Mouse (Mus musculus): ENCODE results near the gene Ercc6l. TPM values are rescaled to one million over a fixed set of nuclear protein-coding genes. Genes with fewer than 3 reads are reported as not detected.
"Not testable (repeated sequence)": the region's sequence is repeated elsewhere in the genome, so short reads cannot be mapped to it uniquely, and the experiment has no call there.

Gene Ercc6l
- polyA plus RNA-seq, 1 experiment: 0.08 TPM

GRCm38 (mm10) chrX:102159778-102160177 lies 2.9 kb upstream of the Ercc6l start:
- 52% methylated on average over 2 of the region's 2 CpGs for WGBS
- no peaks in the 10 kb centered on the region for H3K4me1 ChIP-seq (ENCODE audit: control insufficient read depth, insufficient read depth, low read length)
- DNase-seq: no peak
- TF ChIP-seq POLR2A (IDR thresholded peaks at IDR 0.05; ENCODE audit: borderline replicate concordance, insufficient read depth, low read length): no peak
- TF ChIP-seq CTCF (IDR thresholded peaks at IDR 0.05; ENCODE audit: borderline replicate concordance, insufficient read depth, low read depth, low read length): no peak
- H3K27me3 ChIP-seq (ENCODE audit: control insufficient read depth, insufficient read depth, low read length): no peaks in the 10 kb centered on the region
- H3K4me3 ChIP-seq (replicated peaks; ENCODE audit: insufficient read depth, low read depth, low read length): no peak overlapping the region
- H3K27ac ChIP-seq (ENCODE audit: insufficient read depth, low read length): no peak overlapping the region

GRCm38 (mm10) chrX:102157423-102157791 lies 516 bp upstream of the Ercc6l start:
- 43% methylated on average over 5 of the region's 5 CpGs for WGBS
- H3K27ac ChIP-seq (ENCODE audit: insufficient read depth, low read length): peak overlapping the region; percentile 54

GRCm38 (mm10) chrX:102141157-102141556 lies 15.7 kb downstream of the Ercc6l start:
- Histone ChIP-seq H3K27ac (ENCODE audit: insufficient read depth, low read length) (no peak overlapping the region), H3K4me1 (ENCODE audit: control insufficient read depth, insufficient read depth, low read length) (no peaks in the 10 kb centered on the region), H3K4me3 (replicated peaks; ENCODE audit: insufficient read depth, low read depth, low read length) (no peak overlapping the region), H3K27me3 (ENCODE audit: control insufficient read depth, insufficient read depth, low read length) (no peaks in the 10 kb centered on the region)
- no peak for TF ChIP-seq CTCF (IDR thresholded peaks at IDR 0.05; ENCODE audit: borderline replicate concordance, insufficient read depth, low read depth, low read length)
- no peak for TF ChIP-seq POLR2A (IDR thresholded peaks at IDR 0.05; ENCODE audit: borderline replicate concordance, insufficient read depth, low read length)
- 33% methylated on average over 1 of the region's 1 CpGs for WGBS
- no peak for DNase-seq

More at GRCm38 (mm10) chrX:102157423-102157791, 516 bp upstream of the Ercc6l start:
- Histone ChIP-seq H3K4me1 (ENCODE audit: control insufficient read depth, insufficient read depth, low read length) (no peaks in the 10 kb centered on the region), H3K27me3 (ENCODE audit: control insufficient read depth, insufficient read depth, low read length) (no peaks in the 10 kb centered on the region), H3K4me3 (replicated peaks; ENCODE audit: insufficient read depth, low read depth, low read length) (peak overlapping the region; percentile 60)
- peak in 1 of 2 experiments; percentile 46 for DNase-seq
- no peak for TF ChIP-seq CTCF (IDR thresholded peaks at IDR 0.05; ENCODE audit: borderline replicate concordance, insufficient read depth, low read depth, low read length)
- TF ChIP-seq POLR2A (IDR thresholded peaks at IDR 0.05; ENCODE audit: borderline replicate concordance, insufficient read depth, low read length): no peak

GRCm38 (mm10) chrX:102121321-102121720 lies 35.6 kb downstream of the Ercc6l start:
- DNase-seq: no peak
- Histone ChIP-seq H3K4me1 (ENCODE audit: control insufficient read depth, insufficient read depth, low read length) (no peaks in the 10 kb centered on the region), H3K27ac (ENCODE audit: insufficient read depth, low read length) (no peak overlapping the region), H3K27me3 (ENCODE audit: control insufficient read depth, insufficient read depth, low read length) (no peaks in the 10 kb centered on the region), H3K4me3 (replicated peaks; ENCODE audit: insufficient read depth, low read depth, low read length) (no peak overlapping the region)
- TF ChIP-seq POLR2A (IDR thresholded peaks at IDR 0.05; ENCODE audit: borderline replicate concordance, insufficient read depth, low read length) (no peak), CTCF (IDR thresholded peaks at IDR 0.05; ENCODE audit: borderline replicate concordance, insufficient read depth, low read depth, low read length) (no peak)
- WGBS: 84% methylated on average over 2 of the region's 2 CpGs

GRCm38 (mm10) chrX:102119042-102119864 lies 37.6 kb downstream of the Ercc6l start, which contains the start of gene Pin4:
Gene Pin4 (plus strand): TSS chrX:102119447.
- TF ChIP-seq CTCF (IDR thresholded peaks at IDR 0.05; ENCODE audit: borderline replicate concordance, insufficient read depth, low read depth, low read length): 0 out of 2 replicates have a peak, but pooled peaks have one; percentile 12
- peak; percentile 21; the same call in 1 of the 2 replicates for TF ChIP-seq POLR2A (IDR thresholded peaks at IDR 0.05; ENCODE audit: borderline replicate concordance, insufficient read depth, low read length)
- peak within 1 kb of the TSS; percentile 97 for H3K4me3 ChIP-seq (replicated peaks; ENCODE audit: insufficient read depth, low read depth, low read length)
- peak; percentile 91 to 97 for DNase-seq
- no peaks in the 10 kb centered on the region for H3K4me1 ChIP-seq (ENCODE audit: control insufficient read depth, insufficient read depth, low read length)
- 8% methylated on average over 30 of the region's 30 CpGs for WGBS
- no peak within 1 kb of the TSS for H3K27ac ChIP-seq (ENCODE audit: insufficient read depth, low read length)
- H3K27me3 ChIP-seq (ENCODE audit: control insufficient read depth, insufficient read depth, low read length): no peaks in the 10 kb centered on the region

- WGBS: 23% methylated on average over 4 of the region's 4 CpGs
- H3K27me3 ChIP-seq (ENCODE audit: control insufficient read depth, insufficient read depth, low read length): no peaks in the 10 kb centered on the region
- no peak overlapping the region for H3K27ac ChIP-seq (ENCODE audit: insufficient read depth, low read length)
- DNase-seq: no peak
- H3K4me3 ChIP-seq (replicated peaks; ENCODE audit: insufficient read depth, low read depth, low read length): no peak overlapping the region
- no peak for TF ChIP-seq CTCF (IDR thresholded peaks at IDR 0.05; ENCODE audit: borderline replicate concordance, insufficient read depth, low read depth, low read length)
- no peak for TF ChIP-seq POLR2A (IDR thresholded peaks at IDR 0.05; ENCODE audit: borderline replicate concordance, insufficient read depth, low read length)
- no peaks in the 10 kb centered on the region for H3K4me1 ChIP-seq (ENCODE audit: control insufficient read depth, insufficient read depth, low read length)
Observed at GRCm38 (mm10) chrX:102115676-102116075, 41.2 kb downstream of the Ercc6l start.

- H3K4me3 ChIP-seq (replicated peaks; ENCODE audit: insufficient read depth, low read depth, low read length): not testable (repeated sequence)
Observed at GRCm38 (mm10) chrX:102109349-102109748, 47.5 kb downstream of the Ercc6l start.

GRCm38 (mm10) chrX:102103830-102104229 lies 53.1 kb downstream of the Ercc6l start:
- H3K27me3 ChIP-seq (ENCODE audit: control insufficient read depth, insufficient read depth, low read length); H3K4me3 ChIP-seq (replicated peaks; ENCODE audit: insufficient read depth, low read depth, low read length); H3K27ac ChIP-seq (ENCODE audit: insufficient read depth, low read length); H3K4me1 ChIP-seq (ENCODE audit: control insufficient read depth, insufficient read depth, low read length); DNase-seq: not testable (repeated sequence)
- 83% methylated on average over 2 of the region's 2 CpGs for WGBS

More at GRCm38 (mm10) chrX:102109349-102109748, 47.5 kb downstream of the Ercc6l start:
- not testable (repeated sequence) for H3K27ac ChIP-seq (ENCODE audit: insufficient read depth, low read length); H3K27me3 ChIP-seq (ENCODE audit: control insufficient read depth, insufficient read depth, low read length); H3K4me1 ChIP-seq (ENCODE audit: control insufficient read depth, insufficient read depth, low read length); DNase-seq
- WGBS: 84% methylated on average over 5 of the region's 5 CpGs

All from cerebellum, adult 2 months (tissue).